Mouse (Mus musculus): ENCODE results near the gene Gprin2. TPM values are rescaled to one million over a fixed set of nuclear protein-coding genes. Genes with fewer than 3 reads are reported as not detected.

Gene Gprin2
- total and polyA plus RNA-seq, 2 experiments from 2014 or later: 6.9 to 26.0 TPM

DNA sequence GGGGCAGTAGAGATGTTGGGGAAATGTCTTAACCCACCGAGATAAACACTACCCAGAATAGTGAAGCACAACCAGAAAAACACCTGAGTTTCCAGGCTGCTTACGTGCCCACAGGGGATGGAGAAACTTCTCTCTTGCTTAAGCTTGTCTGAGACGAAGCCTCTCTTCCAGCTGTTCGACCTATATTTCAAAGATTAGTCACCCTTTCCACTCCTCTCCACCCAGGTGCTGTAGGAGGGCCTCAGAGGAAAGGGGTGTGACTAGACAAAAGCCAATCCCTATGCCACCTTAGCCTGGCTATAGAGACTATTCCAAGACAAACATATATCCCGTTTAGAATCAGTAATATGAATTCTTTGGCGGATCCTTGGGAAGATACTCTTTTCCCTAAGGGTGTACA, 6.5 kb upstream of the Gprin2 start:
- no peak for ATAC-seq
- TF ChIP-seq CTCF (IDR thresholded peaks at IDR 0.05; ENCODE audit: low read depth): no peak
- H3K4me2 ChIP-seq (ENCODE audit: low read depth): no peak overlapping the region
- no peak overlapping the region for H3K4me3 ChIP-seq (ENCODE audit: low read depth, low read length)
- no peaks in the 10 kb centered on the region for H3K27me3 ChIP-seq (ENCODE audit: insufficient read depth, low read length)
- no peaks in the 10 kb centered on the region for H3K9me3 ChIP-seq (ENCODE audit: low read length)
- no peaks in the 10 kb centered on the region for H3K36me3 ChIP-seq (ENCODE audit: insufficient read depth)
- no peak for DNase-seq
- H3K27ac ChIP-seq (ENCODE audit: low read depth, low read length): no peak overlapping the region
- 85% methylated on average over 6 of the region's 6 CpGs for WGBS
- H3K9ac ChIP-seq: no peak overlapping the region
- no peaks in the 10 kb centered on the region for H3K4me1 ChIP-seq (ENCODE audit: insufficient read depth)

DNA sequence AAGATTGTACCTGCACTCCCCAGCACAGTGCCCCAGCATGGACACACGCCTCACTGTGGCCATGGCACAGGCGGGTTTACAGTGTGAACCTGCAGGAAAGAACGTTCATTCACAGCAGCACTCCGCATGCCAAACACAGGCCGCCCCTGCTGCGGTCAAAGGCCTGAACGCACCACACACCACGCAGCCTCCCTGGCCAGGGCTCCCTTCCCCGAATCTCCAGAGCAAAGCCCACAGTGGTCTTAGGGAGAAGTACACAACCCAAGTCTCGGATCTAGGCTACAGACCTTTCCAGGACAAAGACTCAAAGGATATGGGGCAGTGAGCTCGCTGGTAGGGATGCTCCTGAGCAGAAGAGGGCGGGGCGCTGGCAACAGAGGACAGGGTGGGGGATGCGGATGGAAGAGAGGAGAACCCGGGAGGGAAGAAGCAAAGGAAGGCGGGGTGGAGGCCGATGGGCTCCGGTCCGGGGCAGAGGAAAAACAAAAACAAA, 669 bp downstream of the Gprin2 start:
- H3K27me3 ChIP-seq (ENCODE audit: insufficient read depth, low read length): no peaks in the 10 kb centered on the region
- WGBS: under 1% methylated on average over 19 of the region's 19 CpGs
- H3K4me2 ChIP-seq (ENCODE audit: low read depth): peak overlapping the region; percentile 71
- peak overlapping the region; percentile 79 for H3K27ac ChIP-seq (ENCODE audit: low read depth, low read length)
- ATAC-seq (peak; percentile 89), DNase-seq (peak; percentile 68)
- H3K9ac ChIP-seq: peak overlapping the region; percentile 84
- TF ChIP-seq CTCF (IDR thresholded peaks at IDR 0.05; ENCODE audit: low read depth): peak; percentile 34; the same call in 1 of the 2 replicates
- H3K4me1 ChIP-seq (ENCODE audit: insufficient read depth): peaks cover 7% of the 10 kb centered on the region; the same call in 1 of the 2 replicates
- peak overlapping the region; percentile 76 for H3K4me3 ChIP-seq (ENCODE audit: low read depth, low read length)
- H3K9me3 ChIP-seq (ENCODE audit: low read length): no peaks in the 10 kb centered on the region
- H3K36me3 ChIP-seq (ENCODE audit: insufficient read depth): no peaks in the 10 kb centered on the region

DNA sequence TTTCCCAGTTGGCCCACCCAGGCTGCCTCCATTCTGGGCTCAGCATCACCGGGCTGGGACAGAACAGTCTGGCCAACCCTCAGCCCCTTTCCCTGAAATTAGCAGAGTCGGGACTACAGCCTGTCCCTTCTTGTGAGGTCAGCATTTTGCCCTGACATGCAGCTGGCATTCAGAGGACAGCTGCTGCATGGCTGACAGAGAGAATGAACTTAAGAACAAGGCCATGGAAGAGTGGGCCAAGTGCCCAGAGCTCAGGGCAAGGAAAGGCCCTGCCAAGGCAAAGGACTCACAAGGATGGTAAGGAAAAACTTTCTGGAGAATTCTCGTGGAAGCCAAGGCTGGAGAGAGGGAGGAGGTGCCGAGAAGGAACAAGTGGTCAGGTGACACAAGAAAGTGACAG, 4.7 kb downstream of the Gprin2 start:
- Histone ChIP-seq H3K4me1 (ENCODE audit: insufficient read depth) (peaks cover 7% of the 10 kb centered on the region; the same call in 1 of the 2 replicates), H3K27me3 (ENCODE audit: insufficient read depth, low read length) (no peaks in the 10 kb centered on the region), H3K36me3 (ENCODE audit: insufficient read depth) (peaks cover 20% of the 10 kb centered on the region), H3K4me2 (ENCODE audit: low read depth) (no peak overlapping the region), H3K27ac (ENCODE audit: low read depth, low read length) (no peak overlapping the region), H3K9ac (no peak overlapping the region), H3K9me3 (ENCODE audit: low read length) (no peaks in the 10 kb centered on the region), H3K4me3 (ENCODE audit: low read depth, low read length) (no peak overlapping the region)
- DNase-seq (no peak), ATAC-seq (no peak)
- TF ChIP-seq CTCF (IDR thresholded peaks at IDR 0.05; ENCODE audit: low read depth): no peak
- 42% methylated on average over 4 of the region's 4 CpGs for whole genome bisulfite sequencing

DNA sequence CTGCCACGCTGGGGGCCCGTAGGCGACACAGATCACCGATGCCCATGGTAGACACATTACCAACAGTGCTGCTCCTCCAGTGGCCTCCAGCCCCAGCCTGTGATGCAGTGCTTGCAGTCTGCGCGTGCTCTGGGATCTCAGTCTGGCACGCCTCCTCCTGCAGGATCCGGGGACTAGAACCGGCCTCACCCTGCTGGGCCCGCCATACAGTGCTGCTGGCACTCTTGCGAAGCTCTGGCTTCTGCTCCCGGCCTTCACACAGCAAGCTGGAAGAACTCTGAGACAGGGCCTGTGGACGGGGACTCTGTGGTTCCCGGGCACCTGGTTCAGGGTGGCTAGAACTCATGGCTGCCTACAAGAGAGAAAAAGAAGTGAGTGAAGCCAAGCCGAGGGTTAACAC, 6.0 kb downstream of the Gprin2 start:
- DNase-seq: no peak
- Histone ChIP-seq H3K9ac (no peak overlapping the region), H3K4me3 (ENCODE audit: low read depth, low read length) (no peak overlapping the region), H3K4me2 (ENCODE audit: low read depth) (no peak overlapping the region), H3K27me3 (ENCODE audit: insufficient read depth, low read length) (no peaks in the 10 kb centered on the region), H3K9me3 (ENCODE audit: low read length) (no peaks in the 10 kb centered on the region), H3K36me3 (ENCODE audit: insufficient read depth) (peaks cover 20% of the 10 kb centered on the region), H3K27ac (ENCODE audit: low read depth, low read length) (no peak overlapping the region), H3K4me1 (ENCODE audit: insufficient read depth) (peaks cover 7% of the 10 kb centered on the region; the same call in 1 of the 2 replicates)
- TF ChIP-seq CTCF (IDR thresholded peaks at IDR 0.05; ENCODE audit: low read depth): no peak
- ATAC-seq: no peak
- 91% methylated on average over 15 of the region's 15 CpGs for WGBS

DNA sequence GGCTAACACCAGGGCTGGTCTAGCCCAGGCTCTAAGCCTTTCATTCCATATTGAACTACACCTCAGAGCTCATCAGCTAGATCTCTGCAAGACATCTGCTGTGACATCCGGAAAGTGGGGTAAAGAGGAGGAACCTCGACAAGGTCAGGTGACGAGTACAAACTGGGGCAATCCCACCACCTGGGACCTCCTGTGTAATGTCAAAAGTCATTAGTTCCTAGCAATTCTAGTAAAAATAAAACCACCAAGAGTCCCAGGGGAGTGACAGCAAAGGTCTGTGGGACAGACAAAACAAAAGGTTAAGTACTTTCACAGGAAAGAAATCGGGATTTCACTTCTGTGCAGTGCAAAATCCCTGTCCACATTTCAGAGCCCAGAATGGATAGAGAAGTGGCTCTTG, 7.6 kb downstream of the Gprin2 start:
- no peak for DNase-seq
- ATAC-seq: no peak
- Histone ChIP-seq H3K9ac (no peak overlapping the region), H3K27ac (ENCODE audit: low read depth, low read length) (no peak overlapping the region), H3K36me3 (ENCODE audit: insufficient read depth) (peaks cover 20% of the 10 kb centered on the region), H3K4me2 (ENCODE audit: low read depth) (no peak overlapping the region), H3K4me3 (ENCODE audit: low read depth, low read length) (no peak overlapping the region), H3K4me1 (ENCODE audit: insufficient read depth) (no peaks in the 10 kb centered on the region), H3K27me3 (ENCODE audit: insufficient read depth, low read length) (no peaks in the 10 kb centered on the region), H3K9me3 (ENCODE audit: low read length) (no peaks in the 10 kb centered on the region)
- TF ChIP-seq CTCF (IDR thresholded peaks at IDR 0.05; ENCODE audit: low read depth): no peak
- WGBS: 87% methylated on average over 4 of the region's 4 CpGs

DNA sequence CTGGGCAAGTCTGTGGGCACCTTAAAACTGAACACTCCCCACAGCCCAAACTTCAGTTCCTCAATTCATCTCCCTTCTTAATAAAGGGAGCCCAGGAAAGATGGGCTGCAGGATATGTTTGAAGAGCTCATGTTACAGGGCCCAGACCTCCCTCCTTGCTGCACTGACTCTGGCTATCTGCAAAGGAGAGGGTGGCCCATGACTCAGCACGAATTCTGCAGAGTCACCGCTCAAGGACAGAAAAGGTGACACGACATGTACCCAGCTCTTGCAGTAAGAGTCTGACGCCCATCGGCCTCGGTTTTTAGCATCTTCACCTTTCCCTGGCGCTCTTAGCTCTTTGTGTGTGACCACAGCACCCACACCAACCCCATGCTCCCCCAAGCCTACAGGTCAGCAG, 11.1 kb downstream of the Gprin2 start:
- no peak overlapping the region for H3K4me2 ChIP-seq (ENCODE audit: low read depth)
- no peak for TF ChIP-seq CTCF (IDR thresholded peaks at IDR 0.05; ENCODE audit: low read depth)
- H3K4me3 ChIP-seq (ENCODE audit: low read depth, low read length): no peak overlapping the region
- DNase-seq (no peak), ATAC-seq (no peak)
- no peak overlapping the region for H3K27ac ChIP-seq (ENCODE audit: low read depth, low read length)
- H3K9me3 ChIP-seq (ENCODE audit: low read length): no peaks in the 10 kb centered on the region
- no peaks in the 10 kb centered on the region for H3K27me3 ChIP-seq (ENCODE audit: insufficient read depth, low read length)
- peaks cover 18% of the 10 kb centered on the region for H3K36me3 ChIP-seq (ENCODE audit: insufficient read depth)
- 81% methylated on average over 7 of the region's 7 CpGs for WGBS
- no peaks in the 10 kb centered on the region for H3K4me1 ChIP-seq (ENCODE audit: insufficient read depth)
- H3K9ac ChIP-seq: no peak overlapping the region

- Histone ChIP-seq H3K36me3 (ENCODE audit: insufficient read depth) (peaks cover 5% of the 10 kb centered on the region; the same call in 1 of the 2 replicates), H3K4me1 (ENCODE audit: insufficient read depth) (no peaks in the 10 kb centered on the region), H3K27me3 (ENCODE audit: insufficient read depth, low read length) (no peaks in the 10 kb centered on the region), H3K9ac (no peak overlapping the region), H3K27ac (ENCODE audit: low read depth, low read length) (no peak overlapping the region), H3K4me2 (ENCODE audit: low read depth) (no peak overlapping the region), H3K4me3 (ENCODE audit: low read depth, low read length) (no peak overlapping the region), H3K9me3 (ENCODE audit: low read length) (no peaks in the 10 kb centered on the region)
- TF ChIP-seq CTCF (IDR thresholded peaks at IDR 0.05; ENCODE audit: low read depth): peak; percentile 57
- 72% methylated on average over 5 of the region's 5 CpGs for WGBS
- no peak for ATAC-seq
- no peak for DNase-seq
These were observed 12.8 kb downstream of the Gprin2 start for GRCm38 (mm10) chr14:34188629-34189028.
